Mouse (Mus musculus) forebrain, embryonic 14.5 days (tissue): ENCODE results near the gene Gpr157. TPM values are rescaled to one million over a fixed set of nuclear protein-coding genes. Genes with fewer than 3 reads are reported as not detected.

Experiments used
- microRNA counts: library from miRNA; unstranded; fragments of <30 nt; microRNA quantifications from one replicate; lab custom pipeline; 2016
- microRNA-seq: library from miRNA; unstranded; fragments of <30 nt; microRNA quantifications from one replicate; pipeline ENCODE4, GENCODE M21; 2016
- polyA plus RNA-seq: library from polyadenylated mRNA; unstranded; fragments of >200 nt; fragmentation: Nextera tagmentation; extraction: Ambion mirVana; gene quantifications from 2 replicates; pipeline ENCODE4 v1.2.1, GENCODE M21; 2014

Gpr157 gene
- polyA plus RNA-seq, 1 experiment from 2014 or later, result 0.06 TPM

MicroRNA genes within 50 kb of the gene (microRNA counts, 519-probe panel; counts per million panel counts)
- microRNA mmu-miR-34a (lab: Ali Mortazavi, UCI), result not detected

Small RNA genes lying within 50 kb of the gene (microRNA-seq; reads per million reads assigned to microRNA genes)
- 58.6 reads per million, percentile 51 among the genes with 10 or more reads in this experiment for gene Mir34a

Other genes starting within 250 kb of the Gpr157 start
- gene Spsb1, start 132.3 kb upstream of the Gpr157 start, polyA plus RNA-seq, result 4.8 and 6.2 TPM in 2 replicates
- gene H6pd, start 78.3 kb upstream of the Gpr157 start, polyA plus RNA-seq, result 1.5 and 1.8 TPM in 2 replicates
- 2.3 and 3.2 TPM in 2 replicates for gene Slc2a5, start 31.9 kb downstream of the Gpr157 start, polyA plus RNA-seq
- gene Slc2a7, start 61.6 kb downstream of the Gpr157 start, polyA plus RNA-seq, result not detected in 2 replicates
- gene Car6, start 114.0 kb downstream of the Gpr157 start, polyA plus RNA-seq, result not detected in 2 replicates
- gene Eno1, start 149.4 kb downstream of the Gpr157 start, polyA plus RNA-seq, result 958 and 988 TPM in 2 replicates
- gene Rere, start 194.3 kb downstream of the Gpr157 start, polyA plus RNA-seq, result 21.2 and 25.1 TPM in 2 replicates